Mouse (Mus musculus) MEL (cell line): ENCODE data around the gene Tnc.

Experiments used
- CHD2 ChIP-seq: IDR thresholded peaks from 2 replicates; pipeline ENCODE4 v1.6.1; 2011; ENCODE audit warnings: low read length, improper control_type of control experiment
- CTCF ChIP-seq, 3 experiments: IDR thresholded peaks in 2 of 3; conservative IDR thresholded peaks in 1 of 3; 2 replicates each; pipeline ENCODE4 v1.5.1; 2011 to 2012; ENCODE audit warnings: low read length in 3 of 3, low read depth in 2 of 3, mild to moderate bottlenecking in 2 of 3, improper control_type of control experiment in 1 of 3, inconsistent platforms in 1 of 3, mixed read lengths in 1 of 3, moderate library complexity in 1 of 3; ENCODE audit not compliant: control insufficient read depth in 1 of 3, insufficient read depth in 1 of 3, poor library complexity in 1 of 3, severe bottlenecking in 1 of 3
- EP300 ChIP-seq, 2 experiments: IDR thresholded peaks; 2 replicates each; pipeline ENCODE4 v1.6.1; 2011; ENCODE audit warnings: improper control_type of control experiment in 2 of 2, low read length in 2 of 2, low read depth in 1 of 2, mild to moderate bottlenecking in 1 of 2
- ETS1 ChIP-seq: IDR thresholded peaks from 2 replicates; pipeline ENCODE4 v1.6.1; 2012; ENCODE audit warnings: low read depth, mild to moderate bottlenecking, inconsistent platforms, low read length, improper control_type of control experiment, moderate library complexity
- GATA1 ChIP-seq: IDR thresholded peaks from 2 replicates; pipeline ENCODE4 v1.6.1; 2011; ENCODE audit warnings: low read depth, low read length, improper control_type of control experiment
- JUND ChIP-seq: IDR thresholded peaks from 2 replicates; pipeline ENCODE4 v1.6.1; 2011; ENCODE audit warnings: low read depth, mild to moderate bottlenecking, improper control_type of control experiment, low read length
- KAT2A ChIP-seq: conservative IDR thresholded peaks from 2 replicates; pipeline ENCODE4 v1.6.1; 2012; ENCODE audit warnings: low read depth, low read length, improper control_type of control experiment, inconsistent platforms
- MXI1 ChIP-seq: IDR thresholded peaks from 2 replicates; pipeline ENCODE4 v1.6.1; 2011; ENCODE audit warnings: mild to moderate bottlenecking, low read depth, low read length, improper control_type of control experiment
- POLR2A ChIP-seq, 2 experiments: IDR thresholded peaks; 2 replicates each; pipeline ENCODE4 v1.6.1; 2011 to 2012; ENCODE audit warnings: low read length in 2 of 2, mild to moderate bottlenecking in 2 of 2, control low read depth in 1 of 2, improper control_type of control experiment in 1 of 2, low read depth in 1 of 2, moderate library complexity in 1 of 2; ENCODE audit not compliant: control insufficient read depth in 1 of 2, insufficient read depth in 1 of 2, poor library complexity in 1 of 2
- USF1 ChIP-seq: IDR thresholded peaks from 2 replicates; pipeline ENCODE4 v1.6.1; 2014; ENCODE audit warnings: low read depth, mild to moderate bottlenecking, inconsistent platforms, low read length, improper control_type of control experiment, moderate library complexity
- ZC3H11A ChIP-seq: IDR thresholded peaks from 2 replicates; pipeline ENCODE4 v1.6.1; 2012; ENCODE audit warnings: low read depth, mild to moderate bottlenecking, inconsistent platforms, low read length, improper control_type of control experiment

DNA sequence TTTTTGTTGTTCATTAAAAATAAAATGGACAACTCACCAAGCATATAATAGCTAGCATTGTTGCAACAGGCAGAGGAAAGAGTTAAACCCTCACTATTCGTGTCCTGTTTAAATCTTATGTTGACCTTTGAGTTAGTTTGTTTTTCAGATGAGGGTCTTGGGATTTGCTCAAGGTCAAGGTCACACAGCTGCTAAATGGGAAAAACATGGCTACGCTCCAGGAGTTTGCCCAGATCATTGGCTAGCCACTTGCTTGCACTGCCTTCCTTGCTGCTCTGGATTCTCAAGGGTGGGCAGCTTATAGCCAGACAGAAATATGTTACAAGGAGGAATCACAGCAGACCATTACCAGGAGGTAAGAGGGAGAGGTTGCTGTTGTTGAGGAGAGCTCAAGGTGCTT is 67.2 kb downstream of the Tnc start:
- TF ChIP-seq POLR2A (IDR thresholded peaks at IDR 0.05; ENCODE audit: control insufficient read depth in 1 of 2, insufficient read depth in 1 of 2, low read depth in 1 of 2, low read length in 2 of 2, poor library complexity in 1 of 2) = no peak
- no peak for TF ChIP-seq GATA1
- TF ChIP-seq CTCF (IDR thresholded peaks at IDR 0.05 in 2 of 3, conservative IDR thresholded peaks at IDR 0.05 in 1 of 3; ENCODE audit: control insufficient read depth in 1 of 3, insufficient read depth in 1 of 3, low read depth in 2 of 3, low read length in 3 of 3, poor library complexity in 1 of 3, severe bottlenecking in 1 of 3) = no peak
- TF ChIP-seq EP300 (IDR thresholded peaks at IDR 0.05; ENCODE audit: low read depth in 1 of 2, low read length in 2 of 2) = no peak
- no peak for TF ChIP-seq KAT2A
- TF ChIP-seq ETS1 = no peak
- no peak for TF ChIP-seq JUND
- no peak for TF ChIP-seq USF1
- TF ChIP-seq CHD2 = no peak
- TF ChIP-seq MXI1 = no peak
- no peak for TF ChIP-seq ZC3H11A
